Mouse (Mus musculus): ENCODE measurements at regions not wholly inside any gene's neighbourhood (a gene's known extent, or its start where the extent isn't known, plus 50 kb on each side); places are given as distances from the start of the nearest gene placed in this dataset.

GRCm38 (mm10) chr11:45058658-45059057 is 441.5 kb downstream of the Ebf1 start:
- H3K27ac ChIP-seq (replicated peaks; ENCODE audit: low read depth, low read length): no peak overlapping the region
- no peak overlapping the region for H3K4me3 ChIP-seq (replicated peaks; ENCODE audit: low read depth, low read length)
- ATAC-seq (ENCODE audit: low FRiP score, low TSS enrichment): no peak
- no peak overlapping the region for H3K4me2 ChIP-seq (ENCODE audit: low read length)
- no peaks in the 10 kb centered on the region for H3K36me3 ChIP-seq (ENCODE audit: control insufficient read depth, insufficient read depth, low read length)
- no peak overlapping the region for H3K9ac ChIP-seq (replicated peaks; ENCODE audit: low read length)
- H3K27me3 ChIP-seq (ENCODE audit: control insufficient read depth, insufficient read depth, low read length): no peaks in the 10 kb centered on the region
- DNase-seq: no peak
- WGBS: 84% methylated on average over 1 of the region's 1 CpGs
- H3K9me3 ChIP-seq (ENCODE audit: control insufficient read depth, low read length): no peaks in the 10 kb centered on the region
- peaks cover 6% of the 10 kb centered on the region for H3K4me1 ChIP-seq (ENCODE audit: control insufficient read depth, insufficient read depth, low read length)

DNA sequence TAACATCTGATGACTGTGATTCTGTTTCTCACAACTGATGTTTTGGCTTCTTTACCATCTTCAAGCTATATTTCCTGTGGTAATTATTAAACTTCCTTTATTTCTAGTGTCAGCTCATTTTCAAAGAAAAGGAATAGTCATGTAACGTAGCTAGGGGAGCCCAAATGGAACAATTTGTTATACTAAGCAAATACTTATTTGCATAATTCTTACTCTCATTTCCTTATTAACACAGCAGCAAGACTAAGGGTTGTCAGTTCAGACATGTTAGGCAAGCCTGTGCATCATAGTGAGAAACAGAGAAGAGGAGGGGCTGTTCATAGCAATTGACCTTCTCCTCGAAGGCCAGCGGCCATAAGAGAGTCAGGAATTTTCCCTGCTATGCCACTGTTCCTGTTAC is 449.5 kb downstream of the Ebf1 start:
- DNase-seq (no peak), ATAC-seq (ENCODE audit: low FRiP score, low TSS enrichment) (no peak)
- no peaks in the 10 kb centered on the region for H3K36me3 ChIP-seq (ENCODE audit: control insufficient read depth, insufficient read depth, low read length)
- H3K4me3 ChIP-seq (replicated peaks; ENCODE audit: low read depth, low read length): no peak overlapping the region
- no peak overlapping the region for H3K9ac ChIP-seq (replicated peaks; ENCODE audit: low read length)
- no peak overlapping the region for H3K4me2 ChIP-seq (ENCODE audit: low read length)
- H3K4me1 ChIP-seq (ENCODE audit: control insufficient read depth, insufficient read depth, low read length): peaks cover 6% of the 10 kb centered on the region
- WGBS: 83% methylated on average over 3 of the region's 3 CpGs
- no peaks in the 10 kb centered on the region for H3K9me3 ChIP-seq (ENCODE audit: control insufficient read depth, low read length)
- no peak overlapping the region for H3K27ac ChIP-seq (replicated peaks; ENCODE audit: low read depth, low read length)
- H3K27me3 ChIP-seq (ENCODE audit: control insufficient read depth, insufficient read depth, low read length): no peaks in the 10 kb centered on the region

- Histone ChIP-seq H3K36me3 (ENCODE audit: control insufficient read depth, insufficient read depth, low read length) (no peaks in the 10 kb centered on the region), H3K27ac (replicated peaks; ENCODE audit: low read depth, low read length) (no peak overlapping the region), H3K27me3 (ENCODE audit: control insufficient read depth, insufficient read depth, low read length) (no peaks in the 10 kb centered on the region), H3K9ac (replicated peaks; ENCODE audit: low read length) (no peak overlapping the region), H3K4me2 (ENCODE audit: low read length) (no peak overlapping the region), H3K9me3 (ENCODE audit: control insufficient read depth, low read length) (no peaks in the 10 kb centered on the region), H3K4me1 (ENCODE audit: control insufficient read depth, insufficient read depth, low read length) (no peaks in the 10 kb centered on the region), H3K4me3 (replicated peaks; ENCODE audit: low read depth, low read length) (no peak overlapping the region)
- ATAC-seq (ENCODE audit: low FRiP score, low TSS enrichment) (no peak), DNase-seq (no peak)
- WGBS: 88% methylated on average over 1 of the region's 1 CpGs
Measured at GRCm38 (mm10) chr11:45070280-45070679, 453.2 kb downstream of the Ebf1 start.

DNA sequence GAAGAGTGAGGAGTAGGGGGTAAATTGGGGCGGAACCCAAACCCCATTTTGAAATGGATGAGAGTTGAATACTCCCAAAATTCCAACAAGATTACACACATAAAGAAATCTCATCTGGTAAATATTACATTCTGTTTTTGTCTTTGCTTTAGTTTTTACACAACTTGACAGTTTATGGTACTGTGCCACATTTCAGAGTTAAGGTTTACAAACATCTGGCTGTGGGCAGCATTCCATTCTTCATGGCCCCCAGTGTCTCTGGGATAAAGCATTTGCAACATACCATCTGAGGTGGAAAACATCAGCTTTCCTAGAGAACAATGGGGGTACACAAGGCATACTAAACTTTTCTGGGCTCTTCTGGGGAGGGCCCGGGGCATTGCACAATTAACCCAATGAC is 454.1 kb downstream of the Ebf1 start:
- Histone ChIP-seq H3K36me3 (ENCODE audit: control insufficient read depth, insufficient read depth, low read length) (no peaks in the 10 kb centered on the region), H3K4me3 (replicated peaks; ENCODE audit: low read depth, low read length) (no peak overlapping the region), H3K4me2 (ENCODE audit: low read length) (no peak overlapping the region), H3K27ac (replicated peaks; ENCODE audit: low read depth, low read length) (no peak overlapping the region), H3K9ac (replicated peaks; ENCODE audit: low read length) (no peak overlapping the region), H3K4me1 (ENCODE audit: control insufficient read depth, insufficient read depth, low read length) (no peaks in the 10 kb centered on the region), H3K27me3 (ENCODE audit: control insufficient read depth, insufficient read depth, low read length) (no peaks in the 10 kb centered on the region), H3K9me3 (ENCODE audit: control insufficient read depth, low read length) (no peaks in the 10 kb centered on the region)
- WGBS: 90% methylated on average over 2 of the region's 2 CpGs
- DNase-seq (no peak), ATAC-seq (ENCODE audit: low FRiP score, low TSS enrichment) (no peak)

GRCm38 (mm10) chr11:45084506-45085037 is 467.5 kb downstream of the Ebf1 start:
- Histone ChIP-seq H3K4me2 (ENCODE audit: low read length) (no peak overlapping the region), H3K4me3 (replicated peaks; ENCODE audit: low read depth, low read length) (no peak overlapping the region), H3K9me3 (ENCODE audit: control insufficient read depth, low read length) (no peaks in the 10 kb centered on the region), H3K27ac (replicated peaks; ENCODE audit: low read depth, low read length) (no peak overlapping the region), H3K9ac (replicated peaks; ENCODE audit: low read length) (no peak overlapping the region), H3K4me1 (ENCODE audit: control insufficient read depth, insufficient read depth, low read length) (no peaks in the 10 kb centered on the region), H3K36me3 (ENCODE audit: control insufficient read depth, insufficient read depth, low read length) (no peaks in the 10 kb centered on the region), H3K27me3 (ENCODE audit: control insufficient read depth, insufficient read depth, low read length) (no peaks in the 10 kb centered on the region)
- 85% methylated on average over 4 of the region's 4 CpGs for WGBS
- DNase-seq (no peak), ATAC-seq (ENCODE audit: low FRiP score, low TSS enrichment) (no peak)

- H3K4me3 ChIP-seq (replicated peaks; ENCODE audit: low read depth, low read length): no peak overlapping the region
- H3K36me3 ChIP-seq (ENCODE audit: control insufficient read depth, insufficient read depth, low read length): no peaks in the 10 kb centered on the region
- DNase-seq: no peak
- no peaks in the 10 kb centered on the region for H3K4me1 ChIP-seq (ENCODE audit: control insufficient read depth, insufficient read depth, low read length)
- ATAC-seq (ENCODE audit: low FRiP score, low TSS enrichment): no peak
- H3K9me3 ChIP-seq (ENCODE audit: control insufficient read depth, low read length): no peaks in the 10 kb centered on the region
- no peak overlapping the region for H3K9ac ChIP-seq (replicated peaks; ENCODE audit: low read length)
- H3K4me2 ChIP-seq (ENCODE audit: low read length): no peak overlapping the region
- no peaks in the 10 kb centered on the region for H3K27me3 ChIP-seq (ENCODE audit: control insufficient read depth, insufficient read depth, low read length)
- no peak overlapping the region for H3K27ac ChIP-seq (replicated peaks; ENCODE audit: low read depth, low read length)
Measured at GRCm38 (mm10) chr11:45085145-45085544, 468.0 kb downstream of the Ebf1 start.

GRCm38 (mm10) chr11:45087186-45087915 is 470.2 kb downstream of the Ebf1 start:
- Histone ChIP-seq H3K9me3 (ENCODE audit: control insufficient read depth, low read length) (no peaks in the 10 kb centered on the region), H3K27me3 (ENCODE audit: control insufficient read depth, insufficient read depth, low read length) (no peaks in the 10 kb centered on the region), H3K4me2 (ENCODE audit: low read length) (no peak overlapping the region), H3K36me3 (ENCODE audit: control insufficient read depth, insufficient read depth, low read length) (no peaks in the 10 kb centered on the region), H3K27ac (replicated peaks; ENCODE audit: low read depth, low read length) (no peak overlapping the region), H3K4me3 (replicated peaks; ENCODE audit: low read depth, low read length) (no peak overlapping the region), H3K9ac (replicated peaks; ENCODE audit: low read length) (no peak overlapping the region), H3K4me1 (ENCODE audit: control insufficient read depth, insufficient read depth, low read length) (no peaks in the 10 kb centered on the region)
- no peak for DNase-seq
- 81% methylated on average over 5 of the region's 5 CpGs for WGBS
- no peak for ATAC-seq (ENCODE audit: low FRiP score, low TSS enrichment)

GRCm38 (mm10) chr11:45088286-45088685 is 471.2 kb downstream of the Ebf1 start:
- Histone ChIP-seq H3K4me1 (ENCODE audit: control insufficient read depth, insufficient read depth, low read length) (no peaks in the 10 kb centered on the region), H3K4me2 (ENCODE audit: low read length) (no peak overlapping the region), H3K4me3 (replicated peaks; ENCODE audit: low read depth, low read length) (no peak overlapping the region), H3K27ac (replicated peaks; ENCODE audit: low read depth, low read length) (no peak overlapping the region), H3K27me3 (ENCODE audit: control insufficient read depth, insufficient read depth, low read length) (no peaks in the 10 kb centered on the region), H3K36me3 (ENCODE audit: control insufficient read depth, insufficient read depth, low read length) (no peaks in the 10 kb centered on the region), H3K9ac (replicated peaks; ENCODE audit: low read length) (no peak overlapping the region), H3K9me3 (ENCODE audit: control insufficient read depth, low read length) (no peaks in the 10 kb centered on the region)
- DNase-seq: no peak
- WGBS: 86% methylated on average over 1 of the region's 1 CpGs
- ATAC-seq (ENCODE audit: low FRiP score, low TSS enrichment): no peak

GRCm38 (mm10) chr11:45089561-45089960 is 472.4 kb downstream of the Ebf1 start:
- Histone ChIP-seq H3K4me2 (ENCODE audit: low read length) (no peak overlapping the region), H3K9me3 (ENCODE audit: control insufficient read depth, low read length) (no peaks in the 10 kb centered on the region), H3K4me3 (replicated peaks; ENCODE audit: low read depth, low read length) (no peak overlapping the region), H3K27me3 (ENCODE audit: control insufficient read depth, insufficient read depth, low read length) (no peaks in the 10 kb centered on the region), H3K4me1 (ENCODE audit: control insufficient read depth, insufficient read depth, low read length) (no peaks in the 10 kb centered on the region), H3K36me3 (ENCODE audit: control insufficient read depth, insufficient read depth, low read length) (no peaks in the 10 kb centered on the region), H3K27ac (replicated peaks; ENCODE audit: low read depth, low read length) (no peak overlapping the region), H3K9ac (replicated peaks; ENCODE audit: low read length) (no peak overlapping the region)
- 87% methylated on average over 3 of the region's 3 CpGs for WGBS
- no peak for DNase-seq
- no peak for ATAC-seq (ENCODE audit: low FRiP score, low TSS enrichment)
